Mouse (Mus musculus): Measurements from ENCODE around the gene Noxred1.

- TF ChIP-seq POLR2A (IDR thresholded peaks at IDR 0.05; ENCODE audit: insufficient read depth, low read length) (no peak), CTCF (IDR thresholded peaks at IDR 0.05; ENCODE audit: low read depth, low read length) (peak; percentile 27)
Measured at GRCm38 (mm10) chr12:87267682-87268081, 29.1 kb upstream of the Noxred1 start.

Data from ES-Bruce4 (cell line).